Mouse (Mus musculus): ENCODE measurements around the gene Man1a. TPM values are rescaled to one million over a fixed set of nuclear protein-coding genes. Genes with fewer than 3 reads are reported as not detected.

The Man1a gene
- polyA plus RNA-seq, 1 experiment = 31.8 TPM

DNA sequence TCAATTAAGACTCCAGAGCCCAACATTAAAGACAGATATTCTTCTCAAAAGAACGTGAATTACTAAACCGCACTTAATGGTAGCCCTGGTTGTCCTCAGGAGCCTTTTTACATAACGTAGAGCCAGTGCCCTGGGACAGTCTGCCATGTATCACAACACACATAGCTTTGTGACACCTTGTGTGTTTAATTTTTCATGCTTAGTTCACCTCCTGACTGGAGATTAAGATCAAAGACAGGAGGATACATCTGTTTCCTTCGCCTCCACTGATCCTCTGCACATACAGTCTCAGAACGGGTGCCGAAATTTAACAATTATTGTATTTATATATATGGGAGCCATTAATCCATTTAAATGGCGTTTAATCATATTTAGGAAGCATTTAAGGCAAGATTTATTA, 134.8 kb downstream of the Man1a start:
- TF ChIP-seq POLR2A (IDR thresholded peaks at IDR 0.05; ENCODE audit: low read depth, low read length) (no peak), CTCF (IDR thresholded peaks at IDR 0.05; ENCODE audit: borderline replicate concordance, insufficient read depth, low read length) (no peak)
- Histone ChIP-seq H3K4me1 (ENCODE audit: control insufficient read depth, insufficient read depth, low read length) (no peaks in the 10 kb centered on the region), H3K27ac (ENCODE audit: insufficient read depth, low read length) (no peak overlapping the region), H3K4me3 (ENCODE audit: insufficient read depth, low read length) (no peak overlapping the region)

DNA sequence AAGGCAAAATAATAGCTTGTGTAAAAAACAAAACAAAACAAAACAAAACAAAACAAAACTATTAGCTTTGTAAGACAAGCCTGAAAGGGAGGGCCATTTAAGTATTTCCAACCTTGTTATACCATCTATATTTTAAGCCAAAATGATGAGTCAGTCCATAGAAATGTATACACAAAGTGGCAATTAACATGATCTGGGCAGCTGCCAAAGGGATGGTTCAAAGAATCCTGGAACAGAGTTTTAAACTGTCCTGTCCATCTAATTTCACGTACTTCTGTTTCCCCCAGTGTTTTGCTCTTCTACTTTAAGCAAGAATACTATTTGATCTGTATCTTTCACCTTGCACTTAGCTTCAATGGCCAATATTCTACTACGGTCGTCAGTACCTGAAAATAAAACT, 138.2 kb downstream of the Man1a start:
- Histone ChIP-seq H3K27ac (ENCODE audit: insufficient read depth, low read length) (no peak overlapping the region), H3K4me1 (ENCODE audit: control insufficient read depth, insufficient read depth, low read length) (no peaks in the 10 kb centered on the region), H3K4me3 (ENCODE audit: insufficient read depth, low read length) (no peak overlapping the region)
- TF ChIP-seq POLR2A (IDR thresholded peaks at IDR 0.05; ENCODE audit: low read depth, low read length) (no peak), CTCF (IDR thresholded peaks at IDR 0.05; ENCODE audit: borderline replicate concordance, insufficient read depth, low read length) (no peak)

DNA sequence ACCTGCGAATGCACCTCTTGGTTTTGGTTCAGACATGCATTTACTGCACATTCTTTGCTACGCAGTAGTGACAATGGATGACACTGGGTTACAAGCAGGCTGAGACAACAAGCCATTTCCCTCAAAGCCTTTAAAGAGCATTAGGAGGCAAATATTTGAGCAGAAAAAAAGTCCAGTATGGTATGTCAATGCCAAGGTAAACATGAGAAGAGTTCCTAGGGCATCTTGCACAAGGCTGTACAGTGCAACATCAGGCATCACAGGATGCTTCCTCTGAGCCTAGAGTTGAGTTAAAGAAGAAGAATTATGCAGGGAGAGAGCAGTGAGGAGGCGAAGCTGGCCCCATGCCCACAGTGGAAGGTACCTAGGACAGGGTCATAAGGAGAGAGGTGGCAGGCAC, 140.3 kb downstream of the Man1a start:
- H3K27ac ChIP-seq (ENCODE audit: insufficient read depth, low read length) = no peak overlapping the region
- no peaks in the 10 kb centered on the region for H3K4me1 ChIP-seq (ENCODE audit: control insufficient read depth, insufficient read depth, low read length)
- TF ChIP-seq CTCF (IDR thresholded peaks at IDR 0.05; ENCODE audit: borderline replicate concordance, insufficient read depth, low read length) (no peak), POLR2A (IDR thresholded peaks at IDR 0.05; ENCODE audit: low read depth, low read length) (no peak)
- H3K4me3 ChIP-seq (ENCODE audit: insufficient read depth, low read length) = no peak overlapping the region

DNA sequence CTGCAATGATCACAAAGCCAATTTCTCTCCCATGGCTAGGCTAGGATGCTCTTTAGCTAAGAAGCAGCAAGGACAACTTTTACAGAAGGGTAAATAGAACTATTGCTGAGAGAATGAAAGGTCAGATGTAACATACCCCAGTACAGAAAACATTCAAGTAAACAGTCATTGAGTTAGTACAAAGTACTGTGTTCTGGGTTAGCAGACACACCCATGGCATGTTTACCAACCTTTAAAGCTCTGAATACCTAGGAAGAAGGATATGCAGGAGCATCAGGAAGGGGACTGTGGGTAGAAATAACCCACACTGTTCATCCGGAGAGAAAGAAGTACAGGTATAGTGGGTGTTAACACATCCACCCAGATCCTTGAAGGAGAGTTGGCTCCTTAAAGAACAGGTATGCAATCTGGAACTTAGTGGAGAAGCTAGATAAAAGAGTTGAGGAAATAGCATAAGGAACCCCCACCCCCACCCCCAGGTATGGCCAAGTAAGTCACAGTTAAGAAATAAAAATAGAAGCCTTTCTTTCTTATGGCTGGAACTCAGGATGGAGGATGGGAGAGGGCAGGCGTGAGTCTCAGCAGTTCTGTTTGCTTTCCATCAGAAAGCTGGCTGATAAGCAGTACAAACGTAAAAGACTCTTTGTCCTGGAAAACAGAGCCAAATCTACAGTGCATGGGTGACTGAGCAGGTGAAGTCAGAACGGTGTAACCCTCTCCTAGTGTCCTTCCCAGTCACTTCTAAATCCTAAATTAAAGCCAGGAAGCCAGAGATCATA, 146.5 kb downstream of the Man1a start:
- no peak overlapping the region for H3K4me3 ChIP-seq (ENCODE audit: insufficient read depth, low read length)
- H3K27ac ChIP-seq (ENCODE audit: insufficient read depth, low read length) = no peak overlapping the region
- no peak for TF ChIP-seq POLR2A (IDR thresholded peaks at IDR 0.05; ENCODE audit: low read depth, low read length)
- TF ChIP-seq CTCF (IDR thresholded peaks at IDR 0.05; ENCODE audit: borderline replicate concordance, insufficient read depth, low read length) = no peak
- H3K4me1 ChIP-seq (ENCODE audit: control insufficient read depth, insufficient read depth, low read length) = no peaks in the 10 kb centered on the region

DNA sequence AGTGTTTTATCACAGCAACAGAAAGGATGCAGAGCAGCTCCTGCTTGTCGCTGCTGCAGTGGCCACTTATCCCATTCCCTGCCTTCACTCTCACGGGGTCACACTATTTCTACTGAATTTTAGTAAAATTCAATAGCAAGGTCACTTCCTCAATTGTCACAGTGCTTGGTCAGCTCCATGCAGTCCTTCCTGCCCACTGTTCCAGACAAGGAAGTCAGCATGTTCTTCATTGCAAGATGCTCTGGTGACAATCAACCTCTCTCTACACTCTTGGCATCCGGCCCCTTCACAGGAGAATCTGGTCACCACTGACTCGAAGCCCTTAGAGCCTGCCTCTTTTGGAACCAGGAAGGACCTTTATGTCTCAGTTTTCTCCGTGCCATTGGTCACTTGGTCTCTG, 148.5 kb downstream of the Man1a start:
- Histone ChIP-seq H3K4me1 (ENCODE audit: control insufficient read depth, insufficient read depth, low read length) (no peaks in the 10 kb centered on the region), H3K27ac (ENCODE audit: insufficient read depth, low read length) (no peak overlapping the region), H3K4me3 (ENCODE audit: insufficient read depth, low read length) (no peak overlapping the region)
- TF ChIP-seq CTCF (IDR thresholded peaks at IDR 0.05; ENCODE audit: borderline replicate concordance, insufficient read depth, low read length) = no peak
- no peak for TF ChIP-seq POLR2A (IDR thresholded peaks at IDR 0.05; ENCODE audit: low read depth, low read length)

DNA sequence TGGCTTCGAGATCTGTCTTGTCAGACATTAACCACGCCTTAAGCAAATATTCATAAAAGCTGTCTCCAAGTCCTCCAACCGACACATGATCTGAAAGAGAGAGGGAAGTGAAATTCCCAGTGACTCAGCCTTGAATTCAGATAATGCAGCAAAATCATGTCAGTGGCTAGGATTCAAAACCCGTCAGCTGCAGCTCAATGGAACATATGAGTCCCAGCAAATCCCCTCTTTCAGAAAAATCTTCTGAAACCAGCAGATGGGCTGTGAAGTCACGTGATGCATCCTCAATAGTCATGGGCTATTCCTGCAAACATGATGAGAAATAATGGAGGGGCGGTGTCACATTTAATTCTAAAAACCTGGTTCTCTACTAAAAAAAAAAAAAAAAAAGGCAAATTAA, 151.0 kb downstream of the Man1a start:
- no peak overlapping the region for H3K4me3 ChIP-seq (ENCODE audit: insufficient read depth, low read length)
- no peak overlapping the region for H3K27ac ChIP-seq (ENCODE audit: insufficient read depth, low read length)
- H3K4me1 ChIP-seq (ENCODE audit: control insufficient read depth, insufficient read depth, low read length) = no peaks in the 10 kb centered on the region
- TF ChIP-seq POLR2A (IDR thresholded peaks at IDR 0.05; ENCODE audit: low read depth, low read length) (no peak), CTCF (IDR thresholded peaks at IDR 0.05; ENCODE audit: borderline replicate concordance, insufficient read depth, low read length) (no peak)

DNA sequence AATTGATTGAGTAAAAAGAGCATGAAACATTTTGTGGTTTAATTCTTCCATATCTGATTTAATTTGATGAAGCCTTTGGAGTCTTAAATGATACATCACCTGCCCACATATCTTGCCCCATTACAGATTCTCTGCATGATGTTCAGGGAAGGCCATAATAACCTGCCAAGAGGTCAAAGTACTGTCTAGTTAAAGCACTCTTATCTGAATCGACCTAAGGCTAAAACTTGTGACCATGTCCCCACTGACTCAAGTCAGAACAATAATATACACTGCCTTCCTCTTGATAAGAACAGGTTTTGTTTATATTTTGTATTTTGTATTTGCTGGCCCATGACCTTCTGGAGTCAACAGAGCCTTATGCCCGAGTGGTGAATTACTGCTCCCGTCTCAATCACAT, 154.2 kb downstream of the Man1a start:
- TF ChIP-seq POLR2A (IDR thresholded peaks at IDR 0.05; ENCODE audit: low read depth, low read length) = no peak
- TF ChIP-seq CTCF (IDR thresholded peaks at IDR 0.05; ENCODE audit: borderline replicate concordance, insufficient read depth, low read length) = no peak
- Histone ChIP-seq H3K27ac (ENCODE audit: insufficient read depth, low read length) (no peak overlapping the region), H3K4me3 (ENCODE audit: insufficient read depth, low read length) (no peak overlapping the region), H3K4me1 (ENCODE audit: control insufficient read depth, insufficient read depth, low read length) (no peaks in the 10 kb centered on the region)

DNA sequence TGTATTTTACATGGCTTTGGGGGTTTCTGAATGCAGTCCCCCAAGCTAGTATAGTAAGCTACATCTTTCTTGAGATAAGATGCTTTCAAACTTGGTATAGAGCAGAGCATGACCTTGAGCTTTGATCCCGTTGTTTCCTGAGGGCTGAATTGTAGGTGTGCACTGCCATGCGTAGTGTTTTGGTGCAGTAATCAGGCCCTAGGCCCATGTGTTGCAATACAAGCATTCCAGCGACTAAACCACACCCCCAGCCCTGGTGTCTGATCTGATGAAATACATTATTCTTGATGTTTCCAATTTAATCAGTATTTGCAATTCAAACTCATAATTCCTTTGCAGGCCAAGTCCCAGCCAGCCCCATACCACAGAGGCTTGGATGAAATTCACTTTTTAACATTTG, 158.9 kb downstream of the Man1a start:
- no peaks in the 10 kb centered on the region for H3K4me1 ChIP-seq (ENCODE audit: control insufficient read depth, insufficient read depth, low read length)
- TF ChIP-seq POLR2A (IDR thresholded peaks at IDR 0.05; ENCODE audit: low read depth, low read length) (no peak), CTCF (IDR thresholded peaks at IDR 0.05; ENCODE audit: borderline replicate concordance, insufficient read depth, low read length) (no peak)
- no peak overlapping the region for H3K4me3 ChIP-seq (ENCODE audit: insufficient read depth, low read length)
- no peak overlapping the region; the same call in 1 of the 2 replicates for H3K27ac ChIP-seq (ENCODE audit: insufficient read depth, low read length)

DNA sequence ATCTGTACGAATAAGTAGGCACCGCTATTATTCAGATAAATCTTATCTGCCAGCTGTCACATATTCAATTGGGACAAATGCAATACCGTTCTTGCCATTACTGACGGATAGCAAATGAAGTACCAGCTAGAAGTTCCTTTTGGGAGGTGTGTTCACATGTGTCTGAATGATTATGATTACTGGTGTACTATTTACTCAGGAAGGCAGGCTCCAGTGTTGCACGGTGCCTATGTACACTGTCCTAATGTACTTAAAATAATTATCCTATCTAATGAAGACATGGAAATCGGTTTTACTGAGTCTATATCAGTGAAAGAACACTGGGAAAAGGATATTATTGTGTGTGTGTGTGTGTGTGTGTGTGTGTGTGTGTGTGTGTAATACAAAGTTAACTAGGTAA, 160.7 kb downstream of the Man1a start:
- TF ChIP-seq CTCF (IDR thresholded peaks at IDR 0.05; ENCODE audit: borderline replicate concordance, insufficient read depth, low read length) = no peak
- no peak for TF ChIP-seq POLR2A (IDR thresholded peaks at IDR 0.05; ENCODE audit: low read depth, low read length)
- H3K27ac ChIP-seq (ENCODE audit: insufficient read depth, low read length) = no peak overlapping the region
- no peaks in the 10 kb centered on the region for H3K4me1 ChIP-seq (ENCODE audit: control insufficient read depth, insufficient read depth, low read length)
- no peak overlapping the region for H3K4me3 ChIP-seq (ENCODE audit: insufficient read depth, low read length)

DNA sequence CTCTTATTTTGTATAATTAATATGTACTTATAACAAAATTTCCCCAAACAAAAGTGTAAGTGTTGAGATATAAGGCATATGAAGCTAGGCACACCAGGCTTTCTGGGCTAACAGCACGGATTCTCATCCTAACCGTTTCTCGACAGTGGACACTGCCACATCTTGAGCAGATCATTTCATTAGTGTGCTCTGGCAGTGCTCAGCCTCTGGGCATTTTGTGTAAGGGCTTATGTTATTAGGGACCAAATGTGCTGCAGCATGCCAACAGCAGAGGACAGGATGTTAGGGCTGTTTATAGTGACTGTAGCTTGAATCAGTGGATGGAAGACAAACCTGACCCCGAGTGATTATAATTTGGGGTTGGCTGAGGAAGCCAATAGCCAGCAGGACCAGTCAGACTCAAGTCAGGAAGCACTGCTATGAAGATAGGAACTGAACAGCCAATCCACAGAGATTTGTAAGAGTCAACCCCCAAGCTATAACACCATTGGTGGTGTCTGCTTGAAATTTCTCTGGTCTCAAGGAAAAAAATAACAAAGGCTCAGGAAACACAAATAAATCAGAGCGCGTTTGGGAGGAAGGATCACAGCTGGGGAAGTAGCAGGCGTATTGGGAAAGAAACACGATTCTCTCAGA, 161.3 kb downstream of the Man1a start:
- Histone ChIP-seq H3K4me3 (ENCODE audit: insufficient read depth, low read length) (no peak overlapping the region), H3K4me1 (ENCODE audit: control insufficient read depth, insufficient read depth, low read length) (no peaks in the 10 kb centered on the region), H3K27ac (ENCODE audit: insufficient read depth, low read length) (no peak overlapping the region)
- TF ChIP-seq POLR2A (IDR thresholded peaks at IDR 0.05; ENCODE audit: low read depth, low read length) (no peak), CTCF (IDR thresholded peaks at IDR 0.05; ENCODE audit: borderline replicate concordance, insufficient read depth, low read length) (no peak)

Measured in embryonic fibroblast, embryonic 13.5 days (primary cell).